Mouse (Mus musculus) large intestine, adult 2 months (tissue): Measurements from ENCODE around the gene Fam189a2. TPM values are rescaled to one million over a fixed set of nuclear protein-coding genes. Genes with fewer than 3 reads are reported as not detected.

Experiments used
- DNase-seq: peaks from one replicate; pipeline ENCODE4 v3.0.0-alpha.2; 2012; ENCODE audit warnings: low read depth, low spot score
- WGBS: fragments of 180-500 bp; shearing (Covaris S2); methylation state at CpG from one replicate; pipeline ENCODE4 v1.1.7; 2018; 5-methylcytosine and 5-hydroxymethylcytosine counted together
- polyA plus RNA-seq: library from polyadenylated mRNA; depleted of rRNA; stranded (reverse); fragments of >200 nt; gene quantifications from 2 replicates; pipeline ENCODE4 v1.2.3, GENCODE M21; 2012; rRNA removed

Gene Fam189a2
- polyA plus RNA-seq, 1 experiment: 10.2 TPM

DNA sequence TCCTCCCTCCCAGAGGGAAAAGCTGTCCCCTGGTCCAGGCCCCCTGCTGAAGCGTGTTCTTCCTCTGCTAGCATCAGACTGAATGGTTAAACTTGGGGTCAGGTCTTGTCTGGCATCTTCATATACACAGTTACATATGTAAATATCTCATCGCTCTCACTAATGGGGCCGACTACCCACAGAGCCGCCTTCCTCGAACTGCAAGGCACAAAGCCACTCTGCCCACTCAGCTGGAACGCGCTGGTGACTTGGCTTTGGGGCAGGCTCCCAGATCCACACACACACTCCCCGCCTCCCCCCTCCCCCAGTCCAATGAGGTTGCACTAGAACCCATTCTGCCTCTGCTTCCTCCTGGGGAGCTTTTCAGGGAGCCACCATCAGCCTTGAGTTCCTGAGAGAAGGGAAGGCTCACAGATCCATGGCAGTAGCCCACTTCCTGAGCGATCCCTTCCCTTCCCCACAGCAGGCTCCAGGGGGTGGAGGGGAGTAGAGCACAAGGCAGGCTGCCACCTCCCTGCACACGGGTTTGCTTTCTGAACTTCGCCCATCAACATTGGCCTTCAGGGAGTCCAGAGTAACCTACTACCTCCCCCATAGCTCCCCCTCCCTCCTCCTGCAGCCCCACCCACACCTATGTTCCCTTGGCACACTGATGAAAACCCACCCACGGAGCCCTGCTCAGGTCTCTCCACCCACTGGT is 82.4 kb downstream of the Fam189a2 start:
- no peak for DNase-seq
- 51% methylated on average over 12 of the region's 12 CpGs for WGBS

DNA sequence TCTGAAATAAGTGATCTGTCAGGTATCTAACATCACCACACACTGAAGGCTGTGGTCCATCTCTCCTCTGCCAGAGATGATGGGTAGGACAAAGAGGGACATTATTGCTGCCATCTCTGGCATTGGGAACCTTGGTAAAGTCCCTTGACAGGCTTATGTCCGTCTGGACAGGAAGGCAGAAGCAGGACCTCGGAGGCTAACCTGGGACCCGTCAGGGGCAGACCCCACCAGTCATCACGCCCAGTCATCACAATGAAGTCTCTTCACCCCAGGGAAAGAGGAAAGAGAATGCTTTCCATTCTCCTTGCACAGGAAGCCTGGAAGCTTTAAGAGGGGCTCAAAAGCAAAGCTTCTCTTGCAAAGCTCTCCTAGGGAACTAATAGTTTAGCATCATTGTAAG is 82.9 kb downstream of the Fam189a2 start:
- no peak for DNase-seq
- WGBS: 69% methylated on average over 4 of the region's 4 CpGs

DNA sequence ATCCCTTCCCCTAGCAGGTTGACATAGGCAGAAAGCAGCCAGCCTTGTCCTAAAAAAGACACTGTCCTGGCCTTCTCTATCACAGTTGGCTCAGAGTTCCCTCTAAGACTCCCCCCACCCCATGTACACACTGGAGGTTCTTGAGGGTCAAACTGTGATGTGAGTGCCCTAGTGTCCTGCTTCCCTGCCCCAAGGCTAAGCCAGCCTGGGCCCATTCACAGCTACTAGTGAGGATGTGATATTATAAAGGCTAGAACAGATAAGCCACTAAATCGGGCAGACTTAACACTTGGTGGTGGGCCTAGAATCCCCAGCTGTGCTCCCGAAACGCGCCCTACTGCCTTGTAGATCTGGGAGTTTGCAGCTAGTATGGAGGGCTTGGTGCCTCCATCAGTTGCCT is 84.1 kb downstream of the Fam189a2 start:
- WGBS: 88% methylated on average over 4 of the region's 4 CpGs
- no peak for DNase-seq

DNA sequence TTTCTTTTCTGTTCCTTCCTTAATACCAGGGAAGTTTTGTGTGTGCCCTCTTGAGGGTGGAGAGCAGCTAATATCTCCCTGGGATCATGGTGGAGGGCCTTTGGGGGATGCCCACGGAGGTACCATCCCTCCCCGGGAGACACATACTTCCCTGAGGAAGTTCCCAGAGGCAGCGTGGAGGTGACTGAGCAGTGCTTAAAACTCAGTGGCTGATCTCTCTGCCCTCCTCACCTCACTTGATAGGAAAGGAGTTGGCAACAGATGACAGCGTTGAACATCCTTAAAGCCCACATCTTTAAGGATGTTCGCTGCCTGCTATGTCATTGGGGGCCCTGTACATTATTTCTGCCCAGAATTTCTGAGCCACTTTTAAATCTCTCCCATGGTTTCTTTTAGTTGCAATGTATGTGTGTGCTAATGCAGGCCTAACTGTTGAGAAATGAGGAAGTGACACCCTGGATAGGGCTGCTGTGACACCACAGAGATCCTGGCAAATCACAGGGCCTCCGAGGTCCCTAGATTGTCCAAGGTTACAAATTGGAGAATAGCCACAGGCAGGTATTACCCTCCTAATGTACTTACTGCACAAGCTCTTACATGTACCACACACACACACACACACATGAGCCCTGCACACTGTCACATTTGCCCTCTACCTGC is 84.7 kb downstream of the Fam189a2 start:
- 82% methylated on average over 6 of the region's 6 CpGs for WGBS
- DNase-seq: no peak

DNA sequence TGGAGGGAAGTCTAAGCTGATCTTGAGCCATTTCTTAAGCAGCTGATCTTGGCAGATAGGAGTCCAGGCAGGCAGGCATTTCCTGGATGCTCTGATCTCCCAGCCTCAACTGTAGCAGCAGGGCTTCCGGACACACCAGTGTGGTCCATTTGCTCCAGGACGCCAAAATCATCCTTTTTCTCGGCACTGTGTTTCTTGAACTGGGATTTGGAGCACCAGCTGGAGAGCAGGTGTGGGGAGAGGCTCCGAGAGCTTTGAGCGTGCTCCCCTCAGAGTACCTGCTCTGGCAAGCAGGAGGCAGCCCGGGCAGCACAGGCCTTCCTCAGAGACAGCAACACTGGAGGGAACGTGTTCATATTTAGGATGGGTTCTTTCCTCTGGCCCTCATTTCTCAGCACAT is 87.9 kb downstream of the Fam189a2 start:
- 88% methylated on average over 7 of the region's 7 CpGs for WGBS
- no peak for DNase-seq

DNA sequence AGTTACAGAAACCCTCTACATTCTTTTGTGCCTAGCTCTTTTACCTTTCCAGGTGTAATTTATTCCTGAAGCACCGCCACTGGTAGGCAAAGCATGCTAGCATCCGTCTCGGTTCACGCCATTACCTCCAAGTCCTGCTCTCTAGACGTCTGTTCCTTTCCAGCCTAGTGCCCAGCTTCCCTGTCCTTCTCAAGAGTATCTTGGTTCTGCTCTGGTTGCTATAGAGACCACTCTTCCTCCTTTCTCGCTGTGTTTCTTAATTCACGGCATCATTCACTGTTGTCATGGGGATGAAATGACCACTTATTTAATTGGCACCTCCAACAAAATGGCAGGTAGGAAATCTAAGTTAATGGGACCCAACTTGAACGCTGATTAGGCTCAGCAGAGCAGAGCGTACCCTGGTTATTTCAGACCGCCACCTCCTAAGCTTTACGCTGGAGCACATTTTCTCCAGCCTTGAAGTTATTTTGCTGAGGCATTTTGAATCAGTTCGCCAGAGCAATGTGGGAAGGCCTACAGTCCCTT is 89.3 kb downstream of the Fam189a2 start:
- DNase-seq: no peak
- WGBS: 84% methylated on average over 12 of the region's 12 CpGs

DNA sequence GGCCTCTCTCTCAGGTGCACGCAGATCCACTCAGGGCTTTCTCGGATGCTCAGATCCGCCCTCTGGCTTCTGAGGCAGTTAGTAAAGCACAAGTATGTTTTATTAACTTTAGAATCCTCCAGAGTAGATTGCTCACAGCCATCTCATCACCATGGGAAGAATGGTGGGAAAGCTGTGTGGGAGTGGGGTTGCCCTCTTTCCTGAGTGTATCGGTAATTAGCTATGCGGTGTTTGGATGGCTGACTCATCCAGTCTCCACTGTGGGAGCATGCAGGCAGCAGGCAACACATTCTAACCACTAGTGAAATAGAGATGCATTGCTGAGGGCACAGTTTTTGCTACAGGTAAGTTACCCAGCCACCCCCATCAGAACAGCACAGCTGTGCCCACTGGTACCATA is 100.0 kb downstream of the Fam189a2 start:
- WGBS: 90% methylated on average over 5 of the region's 5 CpGs
- no peak for DNase-seq

DNA sequence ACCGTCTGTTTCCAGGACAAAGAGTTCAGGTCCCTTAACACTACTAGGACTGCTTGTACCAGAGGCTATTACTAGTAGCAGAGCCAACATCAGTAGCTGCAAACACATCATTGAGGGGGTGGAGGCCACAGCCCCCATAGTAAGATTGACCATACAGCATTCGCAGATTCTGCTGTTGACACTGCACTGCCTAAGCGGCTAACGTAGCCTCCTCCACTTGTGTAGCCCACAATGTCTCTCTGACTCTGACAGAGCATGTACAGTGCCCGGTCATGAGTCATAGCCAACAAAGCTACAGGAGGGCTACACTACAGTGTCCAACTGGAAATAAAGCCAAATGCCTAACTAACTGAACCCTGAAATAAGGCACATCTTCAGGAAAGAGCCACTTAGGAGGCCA is 105.3 kb downstream of the Fam189a2 start:
- no peak for DNase-seq
- WGBS: 93% methylated on average over 5 of the region's 5 CpGs

DNA sequence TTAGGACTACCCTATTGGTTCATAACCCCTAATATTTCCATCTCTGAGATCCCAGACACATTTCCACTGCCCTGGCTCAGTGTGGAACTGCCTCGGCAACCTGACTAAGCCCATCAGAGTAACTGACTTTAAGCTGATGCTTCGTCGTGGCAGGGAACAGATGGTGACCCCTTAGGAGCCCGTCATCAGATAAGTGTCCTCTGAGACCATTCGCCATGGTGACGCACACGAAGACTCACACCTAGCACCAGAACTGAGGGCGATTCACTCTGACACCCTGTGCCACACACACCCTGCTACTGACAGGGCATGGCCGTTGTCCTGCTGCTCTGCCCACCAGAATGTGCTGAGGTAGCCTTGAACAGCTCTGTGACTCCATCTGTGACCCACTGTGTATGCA is 106.0 kb downstream of the Fam189a2 start:
- 89% methylated on average over 9 of the region's 9 CpGs for whole genome bisulfite sequencing
- DNase-seq: no peak

DNA sequence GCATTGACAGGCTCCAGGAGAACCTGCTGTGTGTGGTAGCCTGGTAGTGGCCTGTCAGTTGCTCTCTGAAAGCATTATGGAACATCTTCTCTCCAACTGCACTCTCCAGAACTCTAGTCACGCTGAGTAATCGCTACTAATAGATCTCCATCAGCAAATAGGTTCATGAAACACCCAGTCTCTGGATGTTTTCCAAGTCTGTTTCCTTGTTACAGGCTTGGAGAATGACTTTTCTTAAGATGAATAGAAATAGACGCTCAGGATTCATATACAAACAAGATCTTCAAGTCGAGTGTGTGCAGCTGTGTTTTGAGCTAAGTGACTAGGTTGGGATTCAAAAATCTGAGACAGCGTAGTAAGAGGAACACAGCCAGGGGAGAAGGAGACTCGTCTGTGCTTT is 106.8 kb downstream of the Fam189a2 start:
- 64% methylated on average over 6 of the region's 6 CpGs for WGBS
- DNase-seq: no peak

Other genes with a start within 250 kb of the Fam189a2 start
- 25.9 and 45.0 TPM in 2 replicates for gene Tjp2, start 194.0 kb upstream of the Fam189a2 start, polyA plus RNA-seq
- 12.0 and 12.8 TPM in 2 replicates for gene Fxn, start 249.6 kb upstream of the Fam189a2 start, polyA plus RNA-seq